Mouse (Mus musculus): ENCODE data around the gene Ctso.

GRCm38 (mm10) chr3:81910286-81911036, 21.9 kb upstream of the Ctso start:
- TF ChIP-seq POLR2AphosphoS5 (IDR thresholded peaks at IDR 0.05; ENCODE audit: insufficient replicate concordance, low read depth, low read length) (no peak), CTCF (IDR thresholded peaks at IDR 0.05; ENCODE audit: low read depth, low read length) (no peak), TAL1 (conservative IDR thresholded peaks at IDR 0.05; ENCODE audit: low read depth, low read length) (no peak), GATA1 (IDR thresholded peaks at IDR 0.05; ENCODE audit: borderline replicate concordance, low read length) (no peak)
